Mouse (Mus musculus): ENCODE results near the gene AC161166.1. TPM values are rescaled to one million over a fixed set of nuclear protein-coding genes. Genes with fewer than 3 reads are reported as not detected.
"Not testable (repeated sequence)": the region's sequence is repeated elsewhere in the genome, so short reads cannot be mapped to it uniquely, and the experiment has no call there.

AC161166.1 gene
- total RNA-seq, 2 experiments from 2014 or later, result not detected

DNA sequence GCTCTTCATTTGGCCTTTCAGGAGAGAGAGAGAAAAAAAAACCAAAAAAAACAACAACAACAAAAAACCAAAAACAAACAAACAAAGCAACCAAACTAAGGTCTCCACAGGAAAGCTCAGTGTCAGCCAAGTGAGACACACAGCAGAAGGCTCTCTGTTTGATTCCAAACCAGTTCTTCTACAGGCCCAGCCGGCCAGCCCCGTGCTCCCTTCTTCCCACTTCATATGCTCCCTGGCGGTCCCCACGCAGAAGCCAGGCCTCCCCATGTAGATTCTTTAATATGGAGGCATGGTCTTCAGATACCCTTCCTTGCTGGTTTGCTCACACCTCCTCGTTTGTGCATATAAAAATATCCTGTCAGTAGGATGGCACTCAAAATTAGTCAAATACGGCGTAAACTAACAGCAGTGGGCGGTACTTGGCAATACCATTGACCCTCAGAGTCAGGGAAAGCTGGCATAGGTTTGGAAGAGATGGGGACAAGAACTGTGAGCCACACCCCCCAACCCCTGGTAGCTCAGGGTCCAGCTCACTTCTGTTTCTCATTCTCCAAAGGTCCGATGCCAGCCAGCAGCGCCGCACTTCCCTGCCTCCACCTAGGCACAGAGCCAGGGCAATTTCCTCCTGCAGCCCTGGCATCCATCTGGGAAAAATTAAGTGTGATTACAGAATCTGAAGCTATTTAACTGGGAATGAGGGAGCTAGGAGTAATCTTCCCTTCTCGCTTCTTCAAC lies 13.6 kb upstream of the AC161166.1 start:
- peak in 1 of 2 experiments; percentile 54 for DNase-seq (ENCODE audit: low spot score in 2 of 2)

DNA sequence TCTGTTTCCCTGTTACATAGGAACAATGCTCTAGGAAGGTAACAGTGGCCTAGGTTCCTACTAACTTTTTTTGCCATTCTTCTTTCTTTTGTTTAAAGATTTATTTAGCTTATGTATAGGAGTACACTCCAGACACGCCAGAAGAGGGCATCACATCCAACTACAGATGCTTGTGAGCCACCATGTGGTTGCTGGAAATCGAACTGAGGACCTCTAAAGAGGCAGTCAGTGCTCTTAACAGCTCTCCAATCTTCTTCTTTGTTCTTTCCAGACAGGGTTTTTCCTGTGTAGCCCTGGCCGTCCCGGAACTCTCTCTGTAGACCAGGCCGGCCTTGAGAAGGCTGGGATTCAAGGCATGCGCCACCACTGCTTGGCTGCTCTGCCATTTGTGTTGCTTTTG lies 12.7 kb upstream of the AC161166.1 start:
- no peak for DNase-seq (ENCODE audit: low spot score in 2 of 2)

DNA sequence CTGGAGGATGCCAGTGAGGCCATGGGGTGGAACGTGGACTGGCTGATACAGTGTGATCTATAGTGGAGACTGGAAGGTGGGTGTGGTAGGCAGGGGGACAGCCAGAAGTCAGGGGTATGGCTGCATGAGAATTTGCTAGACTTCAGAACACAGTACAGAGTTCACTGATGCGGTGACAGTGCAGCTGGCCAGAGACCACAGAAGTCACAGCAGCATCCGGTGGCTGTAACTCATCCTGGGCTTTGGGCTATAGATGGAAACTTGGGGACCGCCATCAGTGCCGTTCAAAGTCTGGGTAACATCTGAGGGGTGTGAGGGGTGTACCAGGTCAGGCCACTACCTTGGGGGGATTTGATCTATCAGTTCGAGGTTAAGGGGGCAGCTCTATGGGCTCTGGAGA lies 11.5 kb upstream of the AC161166.1 start:
- DNase-seq (ENCODE audit: low spot score in 2 of 2), result no peak

DNA sequence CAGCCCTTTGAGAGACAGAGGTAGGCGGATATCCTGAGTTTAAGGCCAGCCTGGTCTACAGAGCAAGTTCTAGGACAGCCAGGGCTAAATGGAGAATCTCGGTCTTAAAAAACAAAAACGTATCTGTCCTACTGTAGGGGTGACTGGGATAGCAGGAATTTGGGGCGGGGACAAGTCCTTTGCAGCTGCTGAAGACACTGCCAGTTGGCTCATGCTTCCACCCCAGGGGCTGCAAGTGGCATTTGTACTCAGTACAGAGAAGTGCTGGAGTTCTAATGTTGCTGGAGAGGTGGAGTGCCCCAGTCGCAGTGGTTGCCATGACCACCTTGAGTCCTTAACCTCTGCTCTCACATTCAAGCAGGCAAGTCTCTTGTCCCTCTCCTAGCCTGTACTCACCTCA lies 10.6 kb upstream of the AC161166.1 start:
- no peak for DNase-seq (ENCODE audit: low spot score in 2 of 2)

DNA sequence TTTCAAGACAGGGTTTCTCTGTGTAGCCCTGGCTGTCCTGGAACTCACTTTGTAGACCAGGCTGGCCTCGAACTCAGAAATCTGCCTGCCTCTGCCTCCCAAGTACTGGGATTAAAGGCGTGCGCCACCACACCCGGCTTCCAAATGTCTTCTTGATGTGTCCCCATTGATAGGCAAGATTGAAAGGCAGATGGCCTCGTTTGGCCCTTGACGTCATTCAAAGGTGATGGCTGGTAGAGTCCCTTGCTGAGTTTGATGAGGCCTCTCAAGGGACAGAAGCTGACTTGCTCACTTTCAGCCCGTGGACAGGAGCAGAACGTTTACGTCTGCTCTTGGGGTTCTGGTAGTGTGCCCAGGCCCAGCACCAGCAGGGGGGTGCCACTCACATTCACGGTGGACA lies 7.8 kb upstream of the AC161166.1 start:
- not testable (repeated sequence) for DNase-seq (ENCODE audit: low spot score in 2 of 2)

DNA sequence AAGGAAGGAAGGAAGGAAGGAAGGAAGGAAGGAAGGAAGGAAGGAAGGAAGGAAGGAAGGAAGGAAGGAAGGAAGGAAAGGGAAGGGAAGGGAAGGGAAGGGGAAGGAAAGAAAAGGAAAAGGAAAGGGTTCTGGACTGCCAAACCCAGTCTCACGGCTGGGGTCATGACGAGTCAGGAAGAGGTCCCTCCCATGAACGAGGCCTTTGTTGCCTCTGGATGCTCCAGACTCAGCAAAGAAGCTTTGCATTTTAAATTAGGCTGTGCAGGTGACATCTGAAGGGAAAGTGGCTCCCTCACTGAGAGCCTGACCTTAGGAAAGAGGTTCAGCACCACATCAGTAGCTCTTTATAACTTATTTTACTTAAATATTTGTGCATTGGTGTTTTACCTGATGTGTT lies 6.9 kb upstream of the AC161166.1 start:
- no peak for DNase-seq (ENCODE audit: low spot score in 2 of 2)

DNA sequence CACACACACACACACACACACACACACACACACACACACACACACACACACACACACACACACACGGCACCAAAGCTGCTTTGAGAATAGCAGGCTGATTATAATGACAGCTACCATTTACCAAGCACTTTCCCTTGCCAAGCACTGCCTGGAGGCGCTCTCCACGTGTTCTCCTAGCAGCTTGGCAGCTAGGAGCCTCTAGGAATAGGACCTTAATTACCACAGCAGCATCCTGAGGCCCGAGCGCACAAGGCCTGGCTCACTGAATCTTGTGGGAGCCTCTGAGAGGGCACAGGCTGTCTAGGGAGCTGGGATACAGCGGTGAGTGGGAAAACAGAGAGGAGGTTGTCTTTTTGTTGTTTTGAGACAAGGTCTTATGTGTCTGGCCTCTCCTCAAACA lies 5.4 kb upstream of the AC161166.1 start:
- peak; percentile 46 to 63 for DNase-seq (ENCODE audit: low spot score in 2 of 2)

DNA sequence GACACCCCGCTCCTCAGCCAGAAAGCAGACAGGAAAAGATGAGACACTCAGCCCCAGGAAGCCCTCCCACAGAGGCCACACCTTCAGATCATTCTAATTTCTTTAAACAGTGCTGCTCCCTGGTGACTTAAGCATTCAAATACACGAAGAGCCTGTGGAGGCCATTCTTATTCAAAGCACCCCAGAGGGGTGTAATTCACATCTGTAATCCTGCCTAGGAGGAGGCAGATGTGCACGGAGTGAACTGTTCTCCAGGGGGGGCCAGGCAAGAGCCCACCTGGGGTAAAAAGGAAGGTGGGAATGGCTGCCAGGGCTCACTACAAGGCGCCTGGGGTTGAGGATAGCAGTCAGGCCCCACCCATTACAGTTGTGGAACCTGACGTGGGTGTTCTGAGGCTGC lies 4.8 kb upstream of the AC161166.1 start:
- no peak for DNase-seq (ENCODE audit: low spot score in 2 of 2)

DNA sequence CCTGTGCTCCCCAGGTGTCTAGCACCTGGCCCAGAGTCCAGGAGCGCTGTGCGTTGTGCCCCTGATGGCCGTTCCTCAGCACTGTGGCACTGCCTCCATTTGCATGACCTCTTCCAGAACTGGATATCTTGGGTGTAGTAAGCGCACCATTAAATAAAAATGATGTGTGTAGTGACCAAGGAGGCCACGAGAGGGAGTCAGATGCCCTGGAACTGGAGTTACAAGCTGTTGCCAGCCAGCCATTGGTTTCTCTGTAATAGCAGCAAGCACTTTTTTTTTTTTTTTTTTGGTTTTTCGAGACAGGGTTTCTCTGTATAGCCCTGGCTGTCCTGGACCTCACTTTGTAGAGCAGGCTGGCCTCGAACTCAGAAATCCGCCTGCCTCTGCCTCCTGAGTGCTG lies 4.1 kb upstream of the AC161166.1 start:
- DNase-seq (ENCODE audit: low spot score in 2 of 2), result peak in 1 of 2 experiments; percentile 72

DNA sequence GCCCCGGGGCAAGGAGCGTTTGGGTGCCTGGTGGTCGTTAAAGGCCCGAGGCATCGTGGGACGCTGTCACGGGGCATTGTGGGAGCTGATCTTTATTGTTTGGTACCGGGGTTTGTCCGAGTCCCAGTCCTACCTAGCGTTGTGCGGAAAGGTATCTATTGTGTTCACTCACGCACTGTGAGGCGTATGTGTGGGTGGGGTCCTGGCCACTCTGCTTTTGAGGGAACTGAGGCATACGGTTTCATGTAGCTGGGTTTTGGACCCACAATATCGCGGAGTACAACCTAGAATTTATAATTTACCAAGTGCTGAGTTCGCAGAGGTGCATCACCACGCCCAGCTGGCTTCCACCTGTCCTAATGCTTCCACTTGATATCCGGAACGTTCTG lies 4.5 kb downstream of the AC161166.1 start:
- no peak for DNase-seq (ENCODE audit: low spot score in 2 of 2)

DNA sequence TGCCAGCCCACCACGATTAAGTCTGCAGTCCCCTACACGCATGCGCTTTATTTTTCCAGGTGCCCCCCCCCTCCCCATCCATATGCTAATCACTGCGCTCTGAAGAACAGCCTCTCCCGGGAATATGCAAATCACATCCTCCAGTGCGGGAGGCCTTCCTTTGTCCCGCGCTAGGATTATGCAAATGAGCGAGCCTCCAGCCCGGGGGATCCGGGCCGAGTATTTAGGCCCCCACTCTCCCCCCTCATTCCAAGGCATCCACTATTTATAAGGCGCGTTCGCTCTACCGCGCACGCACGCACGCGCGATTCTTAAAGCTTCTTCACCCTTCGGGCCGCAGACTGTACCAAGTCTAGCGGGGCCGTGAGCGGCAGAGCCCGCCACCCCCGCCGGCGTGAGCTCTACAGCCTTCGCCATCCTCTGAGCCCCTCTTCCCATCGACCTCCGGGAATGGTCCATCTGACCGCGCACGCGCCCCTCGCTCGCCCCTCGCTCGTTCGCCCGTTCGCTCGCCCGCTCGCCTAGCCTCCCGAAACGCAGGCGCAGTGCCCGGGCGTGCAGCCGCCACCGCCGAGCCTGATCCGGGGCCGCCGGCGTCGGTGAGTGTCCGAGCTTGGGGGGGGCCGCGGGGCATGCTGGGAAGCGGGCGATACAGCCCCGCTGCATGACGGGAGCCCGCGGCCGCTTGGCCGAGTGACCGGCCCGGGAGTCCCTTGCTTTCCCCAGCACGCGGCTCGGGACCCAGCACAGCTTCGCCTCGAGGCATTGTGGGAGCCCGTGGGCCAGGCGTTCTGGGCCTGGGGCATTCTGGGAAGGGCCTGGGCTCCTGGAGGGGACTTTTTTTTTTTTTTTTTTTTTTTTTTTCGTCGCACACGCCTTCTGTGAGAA lies 5.2 kb downstream of the AC161166.1 start, which contains the start of gene Zfp428:
TSS of gene Zfp428 (plus strand) at position 169 of the 888 bp plus-strand sequence.
- peak; percentile 81 to 84 for DNase-seq (ENCODE audit: low spot score in 2 of 2)

DNA sequence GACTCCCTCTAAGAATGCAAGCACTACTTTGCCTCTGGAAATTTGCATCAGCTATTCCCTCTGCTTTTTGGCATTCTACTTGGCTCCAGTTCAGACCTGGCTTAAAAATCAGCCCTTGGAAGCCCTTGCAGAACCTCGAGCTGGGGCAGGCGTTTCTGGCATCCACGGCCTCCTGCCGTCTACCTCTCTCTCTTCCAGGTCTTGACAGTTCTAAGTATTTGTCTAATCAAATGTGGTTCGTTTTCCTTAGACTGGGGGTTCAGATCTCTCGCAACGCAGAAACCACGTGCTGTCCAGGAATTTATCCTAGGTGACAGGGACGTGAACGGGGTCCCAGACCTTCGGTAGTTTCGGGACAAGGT lies 5.8 kb downstream of the AC161166.1 start:
- peak in 1 of 2 experiments; percentile 71 for DNase-seq (ENCODE audit: low spot score in 2 of 2)

DNA sequence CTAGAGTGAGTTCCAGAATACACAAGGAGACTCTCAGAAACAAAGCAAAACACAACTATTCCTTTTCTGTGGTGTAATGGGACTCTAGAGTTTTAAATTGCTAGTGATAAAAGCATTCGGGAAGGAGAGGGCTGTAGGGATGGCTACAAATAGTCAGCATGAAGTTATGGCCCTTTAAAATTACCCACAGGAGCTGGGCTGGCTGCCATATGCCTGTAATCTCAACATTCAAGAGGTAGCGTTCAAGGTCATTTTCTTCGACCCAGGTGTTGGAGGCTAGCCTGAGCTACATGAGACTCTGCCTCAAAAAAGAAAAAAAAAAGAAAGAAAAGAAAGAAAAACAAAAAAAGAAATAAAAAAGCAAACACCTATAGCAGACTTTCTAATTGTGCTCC lies 6.2 kb downstream of the AC161166.1 start:
- no peak for DNase-seq (ENCODE audit: low spot score in 2 of 2)

DNA sequence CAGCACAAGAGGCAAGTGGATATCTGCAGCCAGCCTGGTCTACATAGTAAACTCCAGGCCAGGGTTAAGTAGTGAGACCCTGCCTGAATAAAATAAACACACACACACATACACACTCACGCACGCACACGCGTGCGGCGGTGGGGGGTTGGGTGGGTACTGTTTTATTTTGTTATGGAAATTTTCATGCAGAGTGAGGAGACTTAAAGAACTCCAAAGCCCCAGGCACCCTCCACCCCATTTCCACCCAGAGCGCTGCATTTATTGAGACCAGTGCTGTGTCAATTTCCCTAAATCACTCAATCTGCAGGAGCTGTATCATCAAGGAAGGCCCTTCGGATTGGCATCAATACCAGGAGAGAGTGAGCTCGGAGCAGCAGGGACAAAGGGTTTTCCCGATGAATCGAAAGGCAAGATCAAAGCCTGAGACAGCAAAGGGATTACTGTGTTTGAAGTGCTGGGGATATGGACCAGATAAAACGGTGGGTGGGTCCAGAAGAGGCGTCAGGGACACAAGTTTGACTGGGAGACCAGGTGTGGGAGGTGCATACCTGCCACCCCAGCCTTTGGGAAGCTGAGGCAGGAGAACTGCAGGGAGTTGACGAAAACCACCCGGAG lies 6.7 kb downstream of the AC161166.1 start:
- no peak for DNase-seq (ENCODE audit: low spot score in 2 of 2)

DNA sequence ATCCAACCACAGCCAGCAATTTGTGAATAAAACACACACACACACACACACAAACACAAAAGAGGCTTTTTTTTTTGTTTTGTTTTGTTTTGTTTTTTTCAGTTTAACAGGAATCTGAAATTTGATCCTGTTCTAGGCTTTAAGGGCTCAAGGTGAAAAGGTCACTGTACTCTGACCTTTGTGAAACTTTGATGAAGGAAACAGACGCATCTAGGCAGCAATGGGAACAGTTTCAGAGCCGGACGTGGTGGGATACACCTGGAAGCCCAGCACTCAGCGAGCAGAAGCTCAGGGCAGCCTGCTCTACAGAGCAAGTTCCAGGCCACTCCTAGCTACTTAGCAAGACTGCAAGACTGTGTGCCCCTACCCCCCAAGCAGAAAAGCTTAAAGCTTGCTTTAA lies 7.4 kb downstream of the AC161166.1 start:
- DNase-seq (ENCODE audit: low spot score in 2 of 2), result no peak

DNA sequence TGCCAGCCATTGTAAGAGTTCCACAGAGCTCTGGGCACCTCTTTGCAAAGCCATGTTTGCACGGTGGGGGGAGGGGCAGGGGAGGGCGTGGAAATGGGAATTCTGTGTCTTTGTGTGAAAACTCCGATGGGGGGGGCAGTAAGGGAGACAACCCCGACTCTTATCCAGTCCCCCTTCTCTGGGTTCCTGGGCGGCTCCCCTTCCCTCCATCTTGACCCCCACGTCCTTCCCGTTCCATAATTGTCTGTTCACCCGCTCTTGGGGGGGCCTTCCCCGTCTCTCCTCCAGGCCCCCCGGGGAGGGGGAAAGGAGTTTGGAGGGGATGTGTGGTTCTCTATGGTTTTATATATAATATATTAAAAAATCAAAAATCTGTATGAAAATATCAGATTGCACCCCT lies 8.3 kb downstream of the AC161166.1 start:
- no peak for DNase-seq (ENCODE audit: low spot score in 2 of 2)

DNA sequence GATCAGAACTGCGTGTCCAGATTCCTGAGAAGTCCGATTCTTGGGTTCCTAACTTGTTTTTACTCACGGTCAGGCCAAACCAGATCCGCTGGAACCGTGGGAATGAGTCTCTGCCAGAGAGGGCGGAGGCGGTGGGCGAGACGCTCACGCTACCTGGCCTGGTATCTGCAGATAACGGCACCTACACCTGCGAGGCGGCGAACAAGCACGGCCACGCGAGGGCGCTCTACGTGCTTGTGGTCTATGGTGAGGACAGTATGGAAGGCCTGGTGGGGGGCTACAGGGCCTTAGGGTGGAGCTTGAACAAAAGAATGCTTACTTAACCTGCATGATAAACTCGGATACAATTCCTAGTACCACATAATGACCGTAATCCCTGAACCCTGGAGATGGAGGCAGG lies 10.8 kb downstream of the AC161166.1 start:
- no peak for DNase-seq (ENCODE audit: low spot score in 2 of 2)

DNA sequence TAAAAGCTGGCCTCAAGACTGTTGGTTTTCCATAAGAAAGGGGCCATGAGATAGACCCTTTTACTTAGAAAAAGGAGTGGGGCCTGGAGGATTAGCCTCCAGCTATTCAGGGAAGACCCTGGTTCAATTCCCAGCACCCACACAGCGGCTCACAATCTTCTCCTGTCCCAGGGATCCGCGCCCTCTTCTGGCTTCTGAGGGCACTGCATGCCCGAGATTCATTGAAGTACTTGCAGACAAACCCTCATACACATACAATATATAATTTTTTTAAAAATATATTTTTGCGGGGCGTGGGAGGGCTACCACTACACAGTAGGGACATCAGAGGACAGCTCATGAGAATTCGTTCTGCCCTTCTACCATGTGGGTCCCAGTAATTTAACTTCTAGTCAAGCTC lies 11.3 kb downstream of the AC161166.1 start:
- DNase-seq (ENCODE audit: low spot score in 2 of 2), result no peak

DNA sequence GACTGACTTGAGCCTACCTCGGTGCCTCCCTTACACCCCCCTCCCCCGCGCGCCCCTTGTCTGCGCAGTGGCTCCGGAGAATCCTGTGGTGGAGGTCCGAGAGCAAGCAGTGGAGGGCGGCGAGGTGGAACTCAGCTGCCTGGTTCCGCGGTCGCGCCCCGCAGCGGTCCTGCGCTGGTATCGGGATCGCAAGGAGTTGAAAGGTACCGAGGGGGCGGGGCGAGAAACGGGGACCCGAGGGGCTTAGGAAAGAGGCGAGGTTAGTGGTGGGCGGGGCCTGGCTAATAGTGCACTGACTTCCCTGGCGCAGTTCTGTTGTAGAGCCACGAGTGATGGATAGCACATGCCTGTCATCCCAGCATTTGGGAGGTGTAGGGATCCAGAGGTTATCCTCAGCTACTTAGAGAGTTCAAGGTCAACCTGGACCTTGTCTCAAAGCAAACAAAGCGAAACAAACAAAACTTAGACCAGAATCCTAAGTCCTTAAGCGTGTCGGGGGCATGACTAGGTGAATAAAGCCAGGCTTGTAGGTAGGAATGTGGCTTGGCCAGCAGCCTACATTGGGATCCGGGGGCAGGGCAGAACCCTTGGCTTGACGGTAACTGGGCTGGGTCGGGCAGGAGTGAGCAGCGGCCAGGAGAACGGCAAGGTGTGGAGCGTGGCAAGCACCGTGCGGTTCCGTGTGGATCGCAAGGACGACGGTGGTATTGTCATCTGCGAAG lies 12.2 kb downstream of the AC161166.1 start:
- no peak for DNase-seq (ENCODE audit: low spot score in 2 of 2)

DNA sequence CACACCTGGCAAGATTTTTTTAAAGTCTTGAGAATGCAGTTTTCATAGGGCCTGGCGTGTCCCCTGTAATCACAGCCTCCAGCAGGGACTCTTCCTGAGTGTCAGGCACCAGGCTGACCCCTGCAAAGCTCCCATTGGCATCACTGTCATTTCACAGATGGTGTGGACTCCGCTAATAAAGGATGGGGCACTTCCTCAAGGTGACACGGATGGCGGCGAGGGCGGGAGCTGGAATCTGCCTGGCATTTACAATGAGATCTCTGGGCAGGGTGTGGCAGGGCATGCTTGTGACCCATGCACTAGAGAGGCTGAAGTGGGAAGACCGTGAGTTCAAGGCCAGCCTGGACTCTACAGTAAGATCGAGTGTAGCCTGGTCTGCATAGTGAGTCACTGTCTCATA lies 24.0 kb downstream of the AC161166.1 start:
- DNase-seq (ENCODE audit: low spot score in 2 of 2), result no peak

DNA sequence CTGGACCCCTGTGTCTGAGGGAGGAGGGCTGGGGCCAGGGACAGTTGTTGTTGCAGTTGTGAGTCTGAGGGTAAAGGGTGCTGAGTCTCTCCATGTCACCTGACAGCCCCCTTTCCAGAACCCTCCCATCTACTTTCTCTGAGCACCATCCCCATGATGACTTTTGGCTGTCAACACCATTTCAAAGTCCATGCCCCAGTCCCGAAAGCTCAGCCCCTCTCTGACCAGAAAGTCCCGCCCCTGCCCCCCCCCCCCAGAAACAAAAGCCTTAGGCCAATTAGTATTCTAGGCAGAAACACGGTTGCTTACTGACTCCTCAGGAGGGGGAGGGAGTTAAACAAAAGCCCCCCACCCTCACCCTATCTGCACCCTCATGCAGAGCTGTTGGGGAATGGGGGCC lies 24.9 kb downstream of the AC161166.1 start:
- DNase-seq (ENCODE audit: low spot score in 2 of 2), result no peak

All from layer of hippocampus, adult 18-20 months (tissue).